Mouse (Mus musculus) spleen, embryonic (tissue): ENCODE results near the gene Npepl1.

Experiments used
- CTCF ChIA-PET: fragments of 350-600 bp; sonication (Branson Sonifier 250); formaldehyde crosslinking; loops from one replicate; lab custom pipeline; 2022; lab: Charles Lee

Npepl1 gene

DNA sequence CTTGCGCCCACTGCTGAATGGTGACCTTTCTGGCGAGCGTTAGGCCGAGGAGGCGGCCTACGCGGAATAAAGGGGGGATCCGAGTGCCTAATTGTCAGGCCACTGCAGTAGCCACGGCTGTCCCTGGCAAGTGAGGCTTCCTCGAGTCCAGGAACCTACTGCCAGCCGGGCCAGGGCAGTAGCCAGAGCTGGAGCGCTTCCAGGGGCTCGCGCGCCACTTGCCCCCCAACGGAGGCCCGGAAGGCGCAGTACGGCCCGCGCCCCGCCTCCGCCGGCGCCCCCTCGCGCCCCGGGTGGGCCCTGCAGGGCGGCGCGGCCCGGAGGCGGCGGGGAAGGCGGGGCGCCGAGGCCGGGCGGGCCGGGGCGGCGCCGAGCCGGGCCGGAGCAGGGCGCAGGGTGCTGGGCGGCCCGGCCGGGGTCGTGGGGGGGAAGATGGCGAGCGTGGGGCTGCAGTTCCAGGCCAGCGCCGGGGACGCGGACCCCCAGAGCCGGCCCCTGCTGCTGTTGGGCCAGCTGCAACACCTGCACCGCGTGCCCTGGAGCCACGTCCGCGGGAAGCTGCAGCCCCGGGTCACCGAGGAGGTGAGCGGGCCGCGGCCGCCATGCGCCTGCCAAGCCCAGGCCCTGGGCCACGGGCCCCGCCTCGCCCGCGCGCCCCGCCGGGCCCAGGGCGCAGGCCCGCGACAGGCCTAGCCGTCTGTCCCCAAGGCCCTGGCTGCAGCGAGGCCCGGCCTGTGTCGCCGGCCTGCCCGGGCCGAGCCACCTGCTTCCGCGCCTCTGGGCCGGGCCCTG is at the start of gene Npepl1:
Gene Npepl1, plus strand, starts transcription at position 359 of the 792 bp plus-strand sequence.
- CTCF ChIA-PET, result no interaction called here

DNA sequence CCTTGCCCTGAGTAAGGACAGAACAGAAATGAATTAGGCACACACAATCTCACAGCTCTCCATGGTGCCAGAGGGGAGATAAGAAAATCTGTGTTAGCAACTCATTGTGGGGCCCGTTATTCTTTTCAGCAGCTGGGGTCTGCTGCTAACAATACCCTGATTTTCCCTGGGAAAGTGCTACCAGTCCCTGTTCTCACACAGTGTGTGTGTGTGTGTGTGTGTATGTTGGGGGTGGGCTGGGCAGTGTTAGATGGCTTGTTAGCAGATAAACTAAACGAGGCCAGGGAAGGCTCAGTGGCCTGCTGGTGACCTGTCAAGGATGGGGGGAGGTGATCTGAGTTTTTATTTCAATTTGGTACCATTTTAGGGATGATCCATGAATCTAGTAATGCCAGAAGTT is 48.9 kb upstream of the Npepl1 start:
- CTCF ChIA-PET, result no interaction called here

DNA sequence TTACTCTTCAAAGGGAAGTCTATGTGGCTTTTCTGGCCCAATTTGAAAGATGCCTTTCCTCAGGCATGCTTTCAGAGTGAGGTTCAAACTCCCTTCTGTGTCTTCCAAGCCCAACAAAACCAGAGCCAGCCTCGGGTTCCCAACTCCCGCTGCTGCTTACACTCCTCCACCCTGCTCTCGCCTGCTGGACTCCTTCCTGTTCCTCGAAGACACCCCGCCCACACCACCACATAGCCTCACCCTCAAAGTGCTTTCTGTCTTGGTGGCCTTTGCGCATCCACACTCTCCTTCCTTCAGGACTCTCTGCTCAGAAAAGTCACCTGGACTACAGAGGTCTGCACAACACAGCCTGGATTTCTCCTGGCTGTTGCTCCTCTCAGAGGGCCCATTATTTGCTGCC is 47.1 kb upstream of the Npepl1 start:
- CTCF ChIA-PET, result no interaction called here

DNA sequence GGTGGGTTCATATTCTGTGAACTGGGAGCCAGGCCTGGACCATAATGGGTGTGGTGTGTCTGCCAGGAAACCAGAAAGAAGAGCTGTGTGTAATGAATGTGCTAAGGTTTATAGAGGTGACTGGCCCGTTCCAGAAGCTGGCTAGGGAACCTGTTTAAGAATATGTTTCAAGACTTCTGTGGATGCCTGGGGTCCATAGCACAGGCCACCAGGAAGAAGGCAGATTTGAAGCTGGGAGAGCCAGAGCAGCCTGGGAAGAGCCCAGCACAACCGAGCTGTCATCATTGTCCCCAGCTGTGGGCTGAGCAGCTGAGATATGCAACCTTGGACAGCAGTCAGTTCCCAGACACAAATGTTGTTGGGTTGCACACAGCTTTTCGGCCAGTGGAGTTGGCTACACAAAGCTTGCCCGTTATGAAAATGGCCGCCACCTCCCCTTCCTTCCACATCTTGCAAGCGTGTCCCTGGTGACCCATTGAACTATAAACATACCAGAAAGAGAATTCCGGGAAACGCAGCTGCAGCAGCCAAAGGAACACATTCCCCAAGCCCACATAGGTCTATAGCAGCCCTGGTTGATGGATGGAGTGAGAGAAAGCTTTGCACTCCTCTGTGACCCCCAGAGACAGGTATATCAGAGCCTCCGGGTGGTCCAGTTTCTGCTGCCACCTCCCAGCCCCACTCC is 46.5 kb upstream of the Npepl1 start:
- CTCF ChIA-PET, result no interaction called here

DNA sequence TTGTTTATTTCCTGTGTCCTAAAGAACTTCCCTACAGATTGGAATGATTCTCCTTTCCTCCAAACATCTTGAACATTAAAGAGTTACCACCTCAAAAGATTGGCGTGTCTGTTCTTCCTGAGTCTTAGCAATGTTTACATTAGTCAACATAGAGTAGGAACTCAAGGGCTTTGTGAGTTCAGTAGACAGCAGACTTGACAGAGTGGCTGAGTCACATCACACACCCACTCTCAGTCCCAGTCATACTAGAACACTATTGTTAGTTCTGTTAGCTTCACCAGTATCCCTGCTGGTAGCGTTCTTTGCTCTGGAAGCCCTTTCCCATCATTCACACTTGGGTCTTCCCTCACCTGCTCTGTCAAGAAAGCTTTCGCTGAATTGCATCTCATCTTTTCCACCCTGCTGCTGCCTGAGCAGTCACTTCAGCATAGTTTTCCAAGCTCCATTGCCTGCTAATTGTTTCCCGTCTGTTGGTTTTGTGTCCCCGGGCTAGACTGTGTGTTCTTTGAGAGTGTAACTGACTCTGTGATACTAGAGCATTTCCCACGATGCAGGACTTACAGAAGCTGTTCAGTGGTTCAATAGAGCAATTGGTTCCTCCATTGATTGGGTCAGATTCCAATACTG is 42.2 kb upstream of the Npepl1 start:
- CTCF ChIA-PET, result no interaction called here

DNA sequence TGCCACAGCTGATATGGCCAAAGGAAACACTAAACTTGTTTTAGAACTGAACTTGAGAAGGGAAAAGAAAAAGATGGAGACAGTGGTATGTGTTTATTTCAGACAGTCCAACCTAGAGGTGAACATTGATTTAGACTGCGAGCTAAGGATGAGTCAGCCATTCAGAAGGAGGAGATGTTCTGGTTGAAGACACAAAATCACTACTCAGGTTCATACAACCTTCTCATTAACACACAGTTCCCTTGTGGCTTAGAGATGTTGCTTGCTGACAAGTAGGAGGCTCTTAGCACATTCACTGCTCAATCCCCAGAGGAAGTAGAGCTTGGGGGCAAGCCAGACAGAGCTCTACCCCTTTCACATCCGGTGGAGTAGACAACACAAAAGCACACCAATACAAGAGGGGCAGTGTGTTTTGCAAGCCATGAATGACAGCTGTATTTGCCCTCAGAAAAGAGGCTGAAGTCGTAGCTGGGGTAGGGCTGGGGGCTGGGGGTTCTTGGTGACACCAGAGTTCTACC is 40.6 kb upstream of the Npepl1 start:
- CTCF ChIA-PET, result no interaction called here

DNA sequence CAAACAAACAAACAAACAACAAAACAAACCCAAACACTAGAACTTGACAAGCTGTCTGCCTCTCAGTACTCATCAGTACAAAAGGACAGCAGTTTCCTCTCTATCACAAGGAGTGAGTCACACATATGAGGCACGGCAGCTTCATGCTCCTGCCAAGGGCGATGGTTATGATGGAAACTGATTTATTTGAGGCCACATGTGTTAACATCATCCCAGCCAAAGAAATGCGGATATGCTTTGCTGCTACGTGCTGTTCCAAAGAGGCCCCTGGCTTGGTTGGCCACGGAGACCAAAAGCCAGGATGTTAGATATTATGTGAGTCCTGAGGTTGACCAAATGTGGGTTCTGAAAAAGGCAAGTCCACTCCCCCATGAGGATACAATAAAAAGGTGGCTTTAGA is 38.7 kb upstream of the Npepl1 start:
- CTCF ChIA-PET, result no interaction called here

DNA sequence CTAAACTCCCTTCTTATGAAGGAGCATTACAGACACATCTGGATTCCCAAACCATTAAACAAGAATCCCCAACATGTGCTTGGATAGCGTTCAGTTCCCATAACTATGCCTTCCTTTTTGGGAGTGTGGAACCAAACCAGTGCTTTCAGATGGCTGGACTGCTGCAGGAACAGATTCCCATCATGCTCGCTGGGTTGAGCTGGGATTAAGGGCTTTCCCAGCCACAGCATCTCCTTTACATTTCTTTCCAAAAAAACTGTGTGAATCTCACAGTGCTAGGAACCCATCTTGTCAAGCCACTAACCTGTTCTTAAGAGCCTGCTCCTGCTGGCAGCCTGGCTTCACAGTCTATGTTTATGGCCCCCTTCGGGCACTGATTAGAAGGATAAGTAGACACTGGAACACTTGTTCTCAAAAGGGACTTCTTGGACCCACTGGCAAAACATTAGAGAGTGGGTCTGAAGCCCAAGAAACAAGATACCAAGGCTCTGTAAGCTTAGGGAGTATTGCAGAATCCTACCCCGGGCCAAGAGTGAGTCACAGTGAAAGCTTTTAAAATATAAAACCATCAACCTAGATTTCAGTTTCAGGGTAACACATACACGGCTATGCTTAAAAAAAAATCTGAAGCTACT is 36.9 kb upstream of the Npepl1 start:
- CTCF ChIA-PET, result no interaction called here

DNA sequence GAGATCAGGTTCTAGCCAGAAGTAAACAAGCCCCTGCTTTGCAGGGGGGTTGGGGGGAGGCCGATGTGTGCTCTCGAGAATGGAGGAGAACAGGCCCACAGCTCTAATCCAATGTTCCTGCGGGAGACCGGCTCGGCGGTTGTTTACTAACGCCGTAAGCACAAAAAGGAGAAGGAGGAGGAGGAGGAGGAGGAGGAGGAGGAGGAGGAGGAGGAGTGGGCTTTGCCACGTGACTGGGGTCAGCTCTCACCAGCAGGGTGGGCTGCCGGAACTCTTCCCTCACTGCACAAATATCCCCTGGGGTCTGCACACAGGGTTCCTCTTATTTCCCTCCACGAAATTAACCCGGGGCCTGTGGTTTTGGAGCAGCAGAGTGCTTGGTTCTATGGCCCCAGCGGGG is 35.5 kb upstream of the Npepl1 start:
- CTCF ChIA-PET, result interaction anchor here (1.0 kb wide), 1 partner anchor 9 kb away, joined by 5 read pairs; no protein-coding TSS in a partner anchor

DNA sequence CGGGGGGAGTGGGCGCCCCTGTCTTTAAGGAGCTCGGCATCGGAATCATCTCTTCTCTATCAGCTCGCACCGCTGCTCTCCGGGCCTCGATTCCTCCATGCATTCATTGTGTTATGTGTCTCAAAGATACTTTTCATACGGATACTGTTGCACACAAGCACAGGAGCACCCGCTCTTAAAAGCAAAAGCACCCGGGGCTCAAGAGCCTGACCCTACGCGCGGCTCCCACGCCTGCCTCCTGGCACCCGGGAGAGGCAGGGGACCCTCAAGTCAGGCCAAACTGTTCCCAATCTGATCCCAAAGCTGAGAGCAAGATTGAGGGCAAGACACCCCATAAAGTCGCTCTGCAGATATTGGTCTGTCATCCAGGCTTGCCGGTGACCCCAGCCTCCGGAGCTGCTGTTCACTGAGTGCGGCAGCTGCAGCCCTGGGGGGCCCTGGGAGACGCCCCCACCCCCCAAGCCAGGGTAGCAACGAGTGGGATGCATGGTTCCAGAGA is 35.0 kb upstream of the Npepl1 start:
- CTCF ChIA-PET, result interaction anchor here (1.0 kb wide), 1 partner anchor 9 kb away, joined by 5 read pairs; no protein-coding TSS in a partner anchor

DNA sequence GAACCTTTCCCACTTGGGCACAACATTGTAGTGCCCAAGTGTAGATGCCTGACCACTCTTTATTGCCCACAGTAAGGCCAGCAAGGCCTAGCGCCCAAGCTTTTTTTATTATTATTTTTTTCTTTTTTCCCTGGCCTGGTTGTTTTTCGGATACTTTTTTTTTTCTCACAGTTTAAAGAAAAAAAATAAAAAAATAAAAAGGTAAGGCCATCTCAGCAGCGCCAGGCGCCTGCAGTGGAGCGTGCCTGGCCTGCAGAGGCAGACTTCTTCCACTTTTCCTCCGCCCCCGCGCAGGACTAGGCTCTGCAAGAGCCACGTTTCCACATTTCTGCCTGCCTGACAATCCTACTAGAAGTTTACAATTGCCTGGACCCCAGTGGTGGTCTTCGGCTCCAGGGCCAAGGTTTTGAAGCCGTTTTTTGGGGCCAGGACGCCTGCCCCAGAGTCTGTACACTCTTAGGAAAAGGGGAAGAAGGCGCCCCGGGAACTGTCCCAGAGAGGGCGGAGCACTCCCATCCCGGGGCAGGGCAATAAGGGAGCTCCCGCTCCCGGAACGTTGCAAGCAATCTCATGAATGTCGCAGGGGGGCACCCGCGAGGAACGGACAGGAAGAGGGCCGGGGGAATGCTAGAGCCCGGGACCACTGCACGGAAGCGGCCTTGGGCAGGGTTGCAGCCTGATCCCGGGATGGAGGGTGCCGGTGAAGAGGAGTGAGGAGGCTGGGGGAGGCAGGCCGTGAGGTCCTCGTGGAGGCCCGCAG is 34.3 kb upstream of the Npepl1 start, which contains the start of gene Stx16:
Gene Stx16, plus strand, starts transcription at position 636 of the 760 bp plus-strand sequence.
- CTCF ChIA-PET, result interaction anchor here (1.0 kb wide), 1 partner anchor 10 kb away, joined by 5 read pairs; no protein-coding TSS in a partner anchor

DNA sequence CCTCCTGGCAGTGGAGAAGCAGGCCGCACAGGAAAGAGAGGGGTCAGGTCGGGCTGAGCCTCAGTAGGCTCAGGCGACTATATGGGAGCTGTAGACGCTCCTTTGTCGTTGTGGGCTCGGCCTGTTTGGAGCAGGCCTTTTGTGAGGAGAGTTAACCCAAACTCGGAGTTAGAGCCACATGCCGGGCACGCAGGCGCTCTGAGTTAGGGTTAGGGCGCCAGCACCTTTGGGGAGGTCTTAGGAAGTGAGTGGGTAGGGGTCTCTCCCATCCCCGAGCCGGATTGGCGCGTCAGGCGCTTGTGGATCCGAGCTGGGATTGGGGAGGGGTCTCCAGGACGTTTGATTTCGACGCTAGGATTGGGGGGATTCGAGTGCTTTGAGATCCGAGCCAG is 33.7 kb upstream of the Npepl1 start:
- CTCF ChIA-PET, result interaction anchor here (0.6 kb wide), 1 partner anchor 1705 kb away, joined by 3 read pairs; no protein-coding TSS in a partner anchor

DNA sequence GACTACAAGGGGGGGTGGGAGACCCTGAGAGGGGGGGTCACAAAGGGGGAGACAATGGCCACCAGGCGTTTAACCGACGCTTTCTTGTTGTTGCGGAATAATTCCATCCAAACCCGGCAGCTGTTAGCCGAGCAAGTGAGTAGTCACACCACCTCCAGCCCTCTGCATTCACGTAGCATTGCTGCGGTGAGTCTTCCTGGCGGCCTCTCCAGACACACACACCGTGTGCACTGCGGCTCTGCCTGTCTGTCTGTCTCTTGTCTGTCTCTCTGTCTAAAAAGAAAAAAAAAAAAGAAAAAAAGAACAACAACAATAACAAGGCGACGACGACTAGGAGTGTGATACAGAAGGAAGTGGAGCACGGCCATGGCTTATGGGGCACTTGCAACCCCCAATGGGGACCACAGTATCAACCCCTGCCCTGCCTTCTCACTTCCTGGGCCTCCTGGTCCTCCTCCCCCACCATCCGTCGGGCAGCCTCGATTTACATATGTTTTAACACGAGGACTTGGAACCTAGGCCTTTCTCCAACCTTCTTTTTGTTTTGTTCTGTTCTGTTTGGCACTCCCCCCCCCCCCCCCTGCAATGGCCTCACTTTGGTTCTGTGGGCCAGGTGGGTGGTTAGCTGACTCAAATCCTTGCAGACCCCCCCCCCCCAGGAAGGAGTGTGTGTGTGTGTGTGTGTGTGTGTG is 33.0 kb upstream of the Npepl1 start:
- CTCF ChIA-PET, result interaction anchor here (0.6 to 1.0 kb wide), 3 partner anchors 28 to 1706 kb away, joined by 3 read pairs; no protein-coding TSS in a partner anchor

DNA sequence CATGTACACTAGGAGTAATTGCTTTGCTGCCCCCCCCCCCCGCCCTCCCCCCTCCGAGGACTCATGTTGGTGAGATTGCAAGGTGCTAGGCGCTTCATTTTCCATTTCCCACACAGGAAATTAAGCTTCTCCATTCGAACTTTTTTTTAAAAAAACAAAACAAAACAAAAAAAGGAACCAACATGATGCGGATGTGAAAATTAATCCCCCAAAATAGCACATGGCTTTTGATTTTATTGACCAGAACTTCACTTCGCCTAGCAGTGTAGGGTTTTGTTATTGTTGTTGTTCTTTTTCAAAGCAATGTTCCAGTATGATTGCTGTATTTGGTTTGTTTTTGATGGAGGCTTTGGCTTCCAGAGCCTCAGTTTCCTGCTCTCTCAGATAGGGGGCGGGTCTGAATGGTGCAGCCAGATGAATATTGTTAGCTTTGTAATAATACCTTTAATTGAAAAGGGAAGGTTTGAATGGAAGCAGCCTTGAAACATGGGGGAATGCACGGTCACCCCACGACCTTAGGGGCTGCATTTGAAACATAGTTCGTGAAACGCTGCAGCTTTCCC is 32.3 kb upstream of the Npepl1 start:
- CTCF ChIA-PET, result interaction anchor here (0.6 to 1.0 kb wide), 2 partner anchors 28 to 483 kb away, joined by 3 read pairs; no protein-coding TSS in a partner anchor

DNA sequence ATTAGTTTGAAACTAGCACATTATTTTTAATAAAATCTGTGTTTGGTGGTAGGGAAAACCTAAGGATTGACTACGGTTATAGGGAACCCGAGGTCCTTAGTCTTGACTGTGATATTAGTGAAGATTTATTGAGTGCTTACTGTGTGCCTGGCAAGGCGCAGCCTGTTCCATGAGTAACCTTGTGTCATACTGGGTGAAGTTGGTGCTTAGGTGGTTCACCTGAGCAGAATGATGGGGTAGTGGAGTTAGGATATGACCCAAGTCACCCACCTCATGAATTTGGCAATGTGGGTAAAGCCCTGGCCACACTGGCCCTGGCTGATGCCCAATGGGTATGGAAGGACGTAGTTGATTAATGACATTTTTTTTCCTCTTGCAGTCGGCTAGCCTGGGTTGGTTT is 28.3 kb upstream of the Npepl1 start:
- CTCF ChIA-PET, result no interaction called here

DNA sequence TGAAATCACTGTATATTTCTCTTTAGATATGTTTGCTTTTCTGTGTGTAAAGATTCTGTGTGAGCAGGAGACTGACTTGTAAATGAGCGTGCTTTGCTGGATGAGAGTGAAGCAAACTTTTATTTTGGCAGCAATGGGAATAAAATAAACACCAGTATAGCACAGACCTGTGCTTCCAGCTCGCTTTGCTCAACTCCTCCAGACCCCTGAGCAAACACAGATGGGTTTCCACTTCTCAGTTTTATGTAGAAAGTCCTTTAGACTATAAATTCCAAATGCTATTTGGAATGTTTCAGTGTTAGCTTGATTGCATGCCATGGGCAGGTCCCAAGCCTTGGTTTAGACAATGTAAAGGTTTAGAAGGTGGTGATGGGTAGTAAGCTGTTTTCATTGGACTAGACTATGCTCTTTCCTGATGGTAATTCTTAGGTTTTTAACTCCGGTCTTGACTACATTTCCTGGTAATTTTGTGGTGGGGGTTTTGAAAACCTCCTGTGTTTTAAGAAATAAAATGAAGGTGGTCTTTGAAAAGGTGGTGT is 27.7 kb upstream of the Npepl1 start:
- CTCF ChIA-PET, result interaction anchor here (0.5 kb wide), 1 partner anchor 40 kb away, joined by 4 read pairs; no protein-coding TSS in a partner anchor

DNA sequence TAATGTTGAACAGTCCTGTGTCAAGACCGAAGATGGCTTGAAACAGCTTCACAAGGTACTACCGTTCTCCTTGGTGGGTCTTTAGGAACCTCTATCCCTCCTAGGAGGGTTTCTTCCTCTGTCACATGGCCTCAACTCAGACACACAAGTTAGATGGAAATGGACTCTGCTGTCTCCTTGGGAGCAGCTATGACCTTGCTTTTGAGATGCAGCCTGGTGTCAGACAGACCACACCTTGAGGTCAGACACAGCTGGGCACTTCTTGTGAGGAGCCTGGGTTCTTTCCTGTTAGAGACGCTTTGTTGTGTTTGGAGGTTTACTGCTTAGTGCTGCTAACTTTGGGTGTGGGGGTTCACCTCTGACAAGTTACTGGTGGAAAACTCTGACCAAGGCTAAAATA is 15.1 kb upstream of the Npepl1 start:
- CTCF ChIA-PET, result no interaction called here

DNA sequence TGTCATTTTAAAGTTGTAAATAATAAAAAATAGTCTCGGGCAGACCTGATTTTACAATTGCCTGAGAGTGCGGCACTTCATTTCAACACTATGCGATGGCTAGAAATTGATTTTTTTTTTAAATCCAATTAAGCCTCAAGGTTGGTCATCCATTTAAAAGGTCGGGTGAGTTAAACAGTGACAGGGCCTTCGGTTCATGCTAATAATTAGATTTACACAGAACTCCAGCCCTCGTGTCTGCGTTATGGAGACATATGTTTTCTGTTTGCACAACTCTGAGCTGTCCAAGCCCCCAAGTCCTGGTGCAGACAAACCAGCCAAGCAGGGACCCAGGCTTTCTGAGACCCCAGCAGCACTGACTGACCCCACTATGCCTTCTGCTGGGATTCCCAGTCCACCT is 7.8 kb upstream of the Npepl1 start:
- CTCF ChIA-PET, result no interaction called here

DNA sequence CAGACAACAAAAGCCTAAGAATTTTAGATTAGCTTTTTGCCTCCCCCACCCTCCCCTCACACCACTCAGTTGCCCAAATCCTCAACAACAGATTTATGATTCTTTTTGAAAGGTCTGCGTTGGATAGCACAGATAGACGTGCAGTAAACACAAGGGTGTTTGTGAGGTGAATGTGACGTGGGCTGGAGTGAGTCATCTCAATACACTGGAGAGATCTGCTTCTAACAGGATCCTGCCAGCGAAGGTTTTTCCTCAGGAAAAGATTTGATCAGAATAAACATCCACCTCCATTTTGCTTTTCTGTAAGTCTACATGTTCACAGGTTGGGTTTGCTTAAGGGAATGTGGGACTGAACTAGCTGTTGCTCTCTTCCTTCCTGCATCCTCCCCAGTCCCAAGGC is 6.6 kb upstream of the Npepl1 start:
- CTCF ChIA-PET, result no interaction called here
